Mouse (Mus musculus) myocyte (in vitro differentiated cells): Measurements from ENCODE around the gene Dhodh.

Experiments
- CEBPB ChIP-seq: IDR thresholded peaks from 2 replicates; pipeline ENCODE4 v1.6.1; 2011; ENCODE audit warnings: mild to moderate bottlenecking, moderate library complexity; ENCODE audit not compliant: poor library complexity, insufficient read depth, severe bottlenecking
- E2F4 ChIP-seq: IDR thresholded peaks from one replicate; pipeline ENCODE4 v1.6.1; 2011; ENCODE audit warnings: mild to moderate bottlenecking, control low read depth, moderate library complexity; ENCODE audit not compliant: insufficient read depth
- MAX ChIP-seq: IDR thresholded peaks from one replicate; pipeline ENCODE4 v1.6.1; 2011; ENCODE audit warnings: low read depth, mild to moderate bottlenecking, control low read depth
- MYOD1 ChIP-seq, 3 experiments: IDR thresholded peaks; one replicate each; pipeline ENCODE4 v1.6.1; 2011; ENCODE audit warnings: control low read depth in 2 of 3, low read depth in 2 of 3, mild to moderate bottlenecking in 2 of 3, moderate library complexity in 1 of 3; ENCODE audit not compliant: insufficient read length in 2 of 3, control insufficient read depth in 1 of 3
- MYOG ChIP-seq, 3 experiments: IDR thresholded peaks; one replicate each; pipeline ENCODE4 v1.6.1; 2011; ENCODE audit warnings: control low read depth in 2 of 3, low read depth in 2 of 3, mild to moderate bottlenecking in 2 of 3; ENCODE audit not compliant: insufficient read length in 2 of 3, control insufficient read depth in 1 of 3, insufficient read depth in 1 of 3
- POLR2A ChIP-seq: IDR thresholded peaks from one replicate; pipeline ENCODE4 v1.6.1; 2011; ENCODE audit warnings: low read depth, mild to moderate bottlenecking, control low read depth, moderate library complexity; ENCODE audit not compliant: insufficient read length
- POLR2AphosphoS2 ChIP-seq: IDR thresholded peaks from one replicate; pipeline ENCODE4 v1.6.1; 2011; ENCODE audit warnings: low read depth, control low read depth; ENCODE audit not compliant: insufficient read length
- REST ChIP-seq: IDR thresholded peaks from one replicate; pipeline ENCODE4 v1.6.1; 2011; ENCODE audit warnings: mild to moderate bottlenecking, control low read depth, moderate library complexity; ENCODE audit not compliant: insufficient read depth, insufficient read length
- TCF12 ChIP-seq: IDR thresholded peaks from one replicate; pipeline ENCODE4 v1.6.1; 2011; ENCODE audit warnings: mild to moderate bottlenecking, control low read depth; ENCODE audit not compliant: poor library complexity, insufficient read depth, severe bottlenecking
- TCF3 ChIP-seq: IDR thresholded peaks from one replicate; pipeline ENCODE4 v1.6.1; 2011; ENCODE audit warnings: low read depth, control low read depth; ENCODE audit not compliant: insufficient read length
- USF1 ChIP-seq: IDR thresholded peaks from one replicate; pipeline ENCODE4 v1.6.1; 2011; ENCODE audit warnings: low read depth, mild to moderate bottlenecking, control low read depth, moderate library complexity

DNA sequence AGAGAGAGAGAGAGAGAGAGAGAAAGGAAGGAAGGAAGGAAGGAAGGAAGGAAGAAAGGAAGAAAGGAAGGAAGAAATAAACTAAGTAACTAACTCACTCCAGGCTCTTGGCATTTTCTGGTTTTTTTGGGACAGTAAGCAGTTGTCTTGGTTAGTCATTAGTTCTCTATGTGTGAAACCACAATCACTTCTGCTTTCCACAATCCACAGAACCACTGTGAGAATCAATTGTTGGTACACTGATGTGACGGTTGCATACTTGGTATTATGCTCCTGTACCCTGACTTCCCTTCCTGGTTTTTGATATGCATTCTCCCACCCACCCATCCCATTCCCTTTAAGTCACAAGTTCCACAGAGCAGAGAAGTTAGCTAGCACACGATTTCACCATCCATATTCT is 44.6 kb downstream of the Dhodh start:
- TF ChIP-seq MAX (no peak), MYOD1 (IDR thresholded peaks at IDR 0.05; ENCODE audit: control insufficient read depth in 1 of 3, insufficient read length in 2 of 3, low read depth in 2 of 3) (no peak), POLR2A (no peak), REST (no peak), POLR2AphosphoS2 (no peak), USF1 (no peak), TCF3 (no peak), CEBPB (no peak), TCF12 (no peak), E2F4 (no peak), MYOG (IDR thresholded peaks at IDR 0.05; ENCODE audit: control insufficient read depth in 1 of 3, insufficient read depth in 1 of 3, insufficient read length in 2 of 3, low read depth in 2 of 3) (peak in 1 of 3 experiments; percentile 5)
